Mouse (Mus musculus) large intestine, adult 2 months (tissue): Measurements from ENCODE around the gene Cpn1. TPM values are rescaled to one million over a fixed set of nuclear protein-coding genes. Genes with fewer than 3 reads are reported as not detected.
"Not testable (repeated sequence)": the region's sequence is repeated elsewhere in the genome, so short reads cannot be mapped to it uniquely, and the experiment has no call there.

Experiments
- DNase-seq: peaks from one replicate; pipeline ENCODE4 v3.0.0-alpha.2; 2012; ENCODE audit warnings: low read depth, low spot score
- WGBS: fragments of 180-500 bp; shearing (Covaris S2); methylation state at CpG from one replicate; pipeline ENCODE4 v1.1.7; 2018; 5-methylcytosine and 5-hydroxymethylcytosine counted together
- polyA plus RNA-seq: library from polyadenylated mRNA; depleted of rRNA; stranded (reverse); fragments of >200 nt; gene quantifications from 2 replicates; pipeline ENCODE4 v1.2.3, GENCODE M21; 2012

Cpn1 gene
- polyA plus RNA-seq, 1 experiment, result 2.4 TPM

GRCm38 (mm10) chr19:43992464-43992863 lies 6.1 kb upstream of the Cpn1 start:
- 63% methylated on average over 4 of the region's 4 CpGs for WGBS
- no peak for DNase-seq

DNA sequence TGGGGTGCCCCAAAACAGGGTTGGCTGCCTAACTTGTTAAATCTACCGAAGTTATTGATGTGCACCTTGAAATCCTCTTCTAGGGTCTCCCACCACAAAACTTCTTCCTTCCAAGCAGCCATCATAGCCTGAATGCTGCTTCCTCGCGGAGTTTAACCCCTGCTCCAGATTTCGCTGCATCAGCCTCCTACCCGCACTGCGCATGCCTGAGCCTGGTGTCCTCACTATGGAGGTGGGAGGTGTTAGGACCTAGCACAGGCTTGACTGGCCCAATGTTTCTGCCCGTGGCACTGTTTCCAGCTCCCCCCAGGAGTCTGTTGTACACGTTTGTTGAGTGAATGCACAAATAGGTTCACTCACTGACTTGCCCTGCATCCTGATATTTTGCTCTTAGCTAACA lies 4.0 kb upstream of the Cpn1 start:
- WGBS, result 85% methylated on average over 8 of the region's 8 CpGs
- DNase-seq, result no peak

DNA sequence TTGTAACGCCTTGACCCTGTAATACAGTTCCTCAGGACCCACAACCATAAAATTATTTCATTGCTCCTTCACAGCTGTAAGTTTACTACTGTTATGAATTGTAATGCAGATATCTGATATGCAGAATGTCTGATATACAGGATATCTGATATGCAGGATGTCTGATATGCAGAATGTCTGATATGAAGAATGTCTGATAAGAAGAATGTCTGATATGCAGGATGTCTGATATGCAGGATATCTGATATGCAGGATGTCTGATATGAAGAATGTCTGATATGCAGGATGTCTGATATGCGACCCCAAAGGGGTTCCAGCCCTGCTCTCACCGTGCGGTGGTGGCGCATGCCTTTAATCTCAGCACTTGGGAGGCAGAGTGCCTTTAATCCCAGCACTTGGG lies 4.4 kb downstream of the Cpn1 start:
- WGBS, result 90% methylated on average over 5 of the region's 5 CpGs
- no peak for DNase-seq

- no peak for DNase-seq
- WGBS, result 96% methylated on average over 17 of the region's 17 CpGs
These were observed 5.6 kb downstream of the Cpn1 start for GRCm38 (mm10) chr19:43980711-43981110.

DNA sequence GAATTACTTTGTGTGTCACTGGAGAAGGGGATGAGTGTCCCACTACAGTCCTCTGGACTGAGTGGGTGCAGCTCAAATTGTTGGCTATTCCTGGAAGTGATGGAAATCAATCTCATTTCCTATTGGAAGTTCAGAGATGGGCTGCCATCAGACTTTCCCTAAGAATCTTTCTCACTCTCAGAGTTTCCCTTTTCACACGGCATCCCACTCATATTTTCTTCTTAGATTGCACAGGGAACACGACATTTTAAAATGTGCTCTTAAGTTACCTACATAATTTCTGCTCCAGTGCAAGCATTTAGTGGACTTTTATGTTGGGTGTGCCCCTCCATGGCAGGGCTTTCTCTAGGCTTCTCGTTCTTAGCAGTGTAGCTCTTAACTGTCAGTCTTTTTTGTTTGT lies 8.6 kb downstream of the Cpn1 start:
- WGBS, result 85% methylated on average over 3 of the region's 3 CpGs
- DNase-seq, result no peak

GRCm38 (mm10) chr19:43976661-43977060 lies 9.7 kb downstream of the Cpn1 start:
- 41% methylated on average over 6 of the region's 6 CpGs for WGBS
- DNase-seq, result no peak

DNA sequence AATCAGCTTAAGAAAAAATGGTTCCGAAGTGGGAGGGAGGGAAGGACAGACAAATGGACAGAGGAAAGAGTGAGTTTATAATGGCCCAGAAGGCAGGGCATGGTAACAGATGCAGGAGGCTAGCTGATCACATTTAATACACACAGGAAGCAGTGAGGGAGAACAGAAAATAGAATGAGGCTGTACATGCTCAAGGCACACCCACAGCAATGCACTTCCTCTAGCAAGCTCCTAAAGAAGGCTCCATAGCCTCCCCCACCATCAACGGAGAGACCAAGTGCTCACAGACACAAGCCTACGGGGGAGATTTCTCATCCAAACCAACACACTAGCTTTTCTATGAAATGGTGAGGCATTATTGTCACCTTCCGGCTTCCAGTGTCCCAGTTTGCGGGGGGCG lies 12.1 kb downstream of the Cpn1 start:
- no peak for DNase-seq
- WGBS, result 92% methylated on average over 6 of the region's 6 CpGs

DNA sequence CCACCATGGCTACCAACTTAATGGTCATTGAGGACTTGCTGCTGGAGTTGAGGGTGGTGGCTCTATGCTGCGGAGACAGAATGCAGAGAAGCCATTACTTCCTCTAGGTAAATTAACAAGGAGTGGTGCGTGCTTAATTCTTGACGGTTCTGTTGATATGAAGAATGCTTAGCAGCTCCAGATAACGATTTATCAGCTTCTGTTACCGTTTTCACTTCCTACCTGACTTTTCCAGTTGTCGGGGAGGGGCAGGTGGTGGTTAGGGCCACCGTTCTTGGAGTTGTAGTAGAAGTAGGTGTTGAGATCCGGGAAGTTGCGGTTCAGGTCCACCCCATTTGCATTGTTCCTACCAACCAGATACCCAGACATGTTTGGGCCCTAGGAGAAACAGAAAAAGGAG lies 12.6 kb downstream of the Cpn1 start:
- 80% methylated on average over 9 of the region's 9 CpGs for WGBS
- DNase-seq, result no peak

GRCm38 (mm10) chr19:43972129-43972528 lies 14.2 kb downstream of the Cpn1 start:
- 90% methylated on average over 8 of the region's 8 CpGs for WGBS
- DNase-seq, result no peak

- 62% methylated on average over 10 of the region's 11 CpGs for WGBS
- no peak for DNase-seq
These were observed 17.8 kb downstream of the Cpn1 start for GRCm38 (mm10) chr19:43968436-43969026.

DNA sequence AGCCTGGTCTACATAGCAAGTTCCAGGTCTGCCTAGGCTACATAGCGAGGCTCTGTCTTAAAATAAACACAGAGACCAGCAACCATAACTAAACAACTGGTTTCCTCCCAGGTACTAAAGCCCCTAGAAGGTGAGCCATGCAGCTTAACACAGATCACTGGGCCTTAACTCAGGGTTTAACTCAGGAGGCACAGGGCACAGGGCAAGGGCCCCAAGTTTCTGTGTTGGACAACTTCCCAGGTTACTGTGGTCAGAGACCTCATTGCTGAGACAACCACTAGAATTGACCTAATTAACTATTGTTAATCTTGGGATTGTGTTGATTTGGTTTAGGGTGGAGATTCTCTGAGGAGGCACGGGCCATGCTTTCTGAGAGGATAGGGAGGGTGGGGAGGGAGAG lies 19.9 kb downstream of the Cpn1 start:
- no peak for DNase-seq
- 63% methylated on average over 2 of the region's 2 CpGs for WGBS

- 71% methylated on average over 11 of the region's 11 CpGs for WGBS
- no peak for DNase-seq
These were observed 20.8 kb downstream of the Cpn1 start for GRCm38 (mm10) chr19:43965496-43966085.

DNA sequence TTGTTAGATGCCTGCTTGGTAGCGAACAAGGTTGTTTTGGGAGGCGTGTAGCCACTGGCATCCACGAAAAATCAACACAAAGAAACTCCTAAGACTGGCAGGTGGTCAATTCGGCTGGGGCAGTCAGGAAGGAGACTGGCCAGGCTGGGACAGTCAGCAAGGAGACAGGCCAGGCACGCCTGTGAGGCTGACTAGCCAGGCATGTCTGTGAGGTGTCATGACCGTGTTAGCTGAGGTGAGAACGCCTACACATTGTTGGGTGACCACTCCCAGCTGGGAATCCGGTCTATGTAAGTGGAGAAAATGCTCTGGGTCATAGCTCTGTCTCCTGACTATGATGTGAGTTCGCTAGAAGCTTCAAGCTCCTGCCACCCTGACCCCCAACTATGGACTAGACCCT lies 23.6 kb downstream of the Cpn1 start:
- DNase-seq, result no peak
- 63% methylated on average over 9 of the region's 9 CpGs for WGBS

DNA sequence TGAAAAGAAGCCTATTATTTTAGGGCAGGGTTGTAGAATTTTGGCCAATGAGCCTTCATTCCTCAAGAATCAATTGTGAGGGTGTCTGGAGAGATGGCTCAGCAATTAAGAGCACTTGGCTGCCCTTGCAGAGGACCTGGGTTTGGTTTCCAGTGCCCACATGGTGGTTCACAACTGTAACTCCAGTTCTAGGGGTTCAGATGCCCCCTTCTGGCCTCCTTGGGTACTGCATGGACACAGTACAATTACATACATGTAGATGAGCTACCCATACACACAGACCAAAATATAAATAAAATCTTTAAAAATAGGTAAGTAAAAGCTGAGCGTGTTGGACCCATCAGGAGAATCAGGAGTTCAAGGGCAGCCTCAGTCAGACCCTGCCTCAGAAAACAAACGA lies 25.2 kb downstream of the Cpn1 start:
- 91% methylated on average over 2 of the region's 2 CpGs for WGBS
- DNase-seq, result no peak

- DNase-seq, result no peak
- WGBS, result 84% methylated on average over 11 of the region's 11 CpGs
These were observed 26.3 kb downstream of the Cpn1 start for GRCm38 (mm10) chr19:43960014-43960413.

GRCm38 (mm10) chr19:43959162-43959561 lies 27.2 kb downstream of the Cpn1 start:
- WGBS, result 23% methylated on average over 2 of the region's 2 CpGs
- peak; percentile 75 for DNase-seq

- WGBS, result 75% methylated on average over 4 of the region's 4 CpGs
- no peak for DNase-seq
These were observed 28.5 kb downstream of the Cpn1 start for GRCm38 (mm10) chr19:43957881-43958280.

GRCm38 (mm10) chr19:43957402-43957801 lies 29.0 kb downstream of the Cpn1 start:
- peak; percentile 91 for DNase-seq
- 8% methylated on average over 4 of the region's 4 CpGs for WGBS

DNA sequence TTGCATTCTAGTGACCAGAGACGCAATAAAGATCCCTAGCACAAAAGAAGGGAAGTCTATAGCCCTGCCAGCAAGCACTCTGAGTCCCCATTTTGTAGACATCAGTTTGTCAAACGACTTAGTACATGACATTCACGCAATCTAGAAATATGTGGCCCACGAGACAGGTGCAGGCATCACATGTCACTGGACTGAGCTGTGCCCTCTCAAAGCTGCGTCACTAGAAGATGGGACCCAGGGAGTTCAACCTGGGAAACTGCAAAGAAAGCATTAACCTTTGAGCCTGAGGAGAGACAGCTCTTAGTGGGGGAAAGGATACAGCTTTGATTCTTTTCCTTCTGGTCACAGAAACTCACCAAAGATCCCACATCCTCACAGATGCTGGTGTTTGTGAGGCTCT lies 31.1 kb downstream of the Cpn1 start:
- 78% methylated on average over 5 of the region's 5 CpGs for WGBS
- no peak for DNase-seq

DNA sequence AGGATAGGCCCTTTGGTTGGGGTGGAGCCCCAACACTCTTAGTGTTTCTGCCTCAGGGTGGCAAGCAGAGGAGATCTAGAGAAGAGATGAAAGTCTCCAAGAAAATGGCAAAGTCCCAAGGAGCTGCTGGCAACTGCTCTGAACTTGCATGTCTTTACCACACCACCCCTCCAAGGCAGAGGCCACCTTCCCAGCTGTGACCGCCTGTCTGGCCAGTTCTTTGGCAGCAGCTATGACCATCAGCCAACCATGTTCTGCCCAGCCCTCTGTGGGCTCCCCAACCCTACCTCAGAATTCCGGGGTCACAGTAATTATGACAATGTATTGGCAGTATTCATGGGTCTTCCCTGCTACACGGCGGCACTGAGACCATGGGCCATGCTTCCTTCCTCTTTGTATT lies 31.5 kb downstream of the Cpn1 start:
- no peak for DNase-seq
- WGBS, result 85% methylated on average over 4 of the region's 4 CpGs

DNA sequence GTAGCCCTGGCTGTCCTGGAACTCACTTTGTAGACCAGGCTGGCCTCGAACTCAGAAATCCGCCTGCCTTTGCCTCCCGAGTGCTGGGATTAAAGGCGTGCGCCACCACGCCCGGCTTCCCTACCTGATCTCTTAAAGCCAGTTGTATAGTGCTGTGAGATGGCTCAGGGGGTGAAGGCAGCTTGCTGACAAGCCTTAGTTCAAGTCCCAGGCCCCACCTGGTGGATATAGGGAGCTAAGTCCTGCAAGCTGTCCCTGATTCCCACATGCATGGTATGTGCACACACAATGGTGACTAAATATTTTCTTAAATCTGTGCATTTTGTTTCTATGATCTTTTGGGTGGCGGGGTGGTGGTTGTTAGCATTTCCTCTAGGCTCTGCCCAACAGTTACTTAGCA lies 33.4 kb downstream of the Cpn1 start:
- 82% methylated on average over 8 of the region's 8 CpGs for WGBS
- not testable (repeated sequence) for DNase-seq
